Mouse (Mus musculus) heart, adult 9 months (tissue): ENCODE results near the gene AA986860.

Experiments
- DNase-seq, 2 experiments: peaks; one replicate each; pipeline ENCODE4 v3.0.0; 2022; ENCODE audit warnings: low spot score in 2 of 2

AA986860 gene

DNA sequence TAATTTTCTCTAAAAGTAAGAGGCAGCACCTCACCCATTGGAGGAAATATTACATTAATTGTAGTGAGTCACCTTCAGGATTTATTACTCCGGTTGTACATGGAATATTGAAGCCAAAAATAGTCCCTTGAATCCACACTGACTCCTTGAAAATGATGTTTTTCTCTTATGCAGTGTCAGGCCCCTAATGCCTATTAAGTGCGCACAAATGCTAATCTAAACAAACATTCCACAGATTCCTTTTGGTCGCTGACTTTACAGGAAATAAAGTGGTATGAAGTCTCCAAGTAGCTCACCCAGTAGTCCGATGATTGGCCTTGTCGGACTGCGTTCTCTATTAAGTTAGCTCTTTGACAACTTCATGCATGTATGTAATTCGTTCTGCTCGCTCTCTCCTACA is 3.1 kb downstream of the AA986860 start:
- DNase-seq, result no peak

- no peak for DNase-seq
These were observed 5.7 kb downstream of the AA986860 start for GRCm38 (mm10) chr1:130737411-130737881.

DNA sequence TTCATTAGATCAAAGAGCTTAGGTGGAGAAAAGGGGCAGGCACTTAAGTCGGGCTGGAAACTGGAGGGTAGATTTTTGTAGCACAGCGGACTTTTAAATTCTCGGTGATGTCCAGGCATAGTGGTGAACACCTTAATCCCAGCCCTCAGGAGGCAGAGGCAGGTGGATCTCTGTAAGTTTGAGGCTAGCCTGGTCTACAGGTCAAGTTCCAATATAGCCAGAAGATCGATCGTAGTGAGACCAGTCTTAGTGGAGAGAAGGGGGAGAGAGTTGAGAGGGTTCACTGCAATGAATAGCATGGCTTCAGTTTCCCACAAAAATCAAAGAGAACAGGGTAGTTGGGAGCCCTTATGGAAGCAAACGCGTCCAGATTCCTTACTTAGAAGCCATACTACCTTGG is 6.1 kb downstream of the AA986860 start:
- no peak for DNase-seq

GRCm38 (mm10) chr1:130738551-130739106 is 6.9 kb downstream of the AA986860 start:
- DNase-seq, result no peak

- DNase-seq, result no peak
These were observed 7.9 kb downstream of the AA986860 start for GRCm38 (mm10) chr1:130739636-130740035.

- no peak for DNase-seq
These were observed 8.5 kb downstream of the AA986860 start for GRCm38 (mm10) chr1:130740227-130740648.

DNA sequence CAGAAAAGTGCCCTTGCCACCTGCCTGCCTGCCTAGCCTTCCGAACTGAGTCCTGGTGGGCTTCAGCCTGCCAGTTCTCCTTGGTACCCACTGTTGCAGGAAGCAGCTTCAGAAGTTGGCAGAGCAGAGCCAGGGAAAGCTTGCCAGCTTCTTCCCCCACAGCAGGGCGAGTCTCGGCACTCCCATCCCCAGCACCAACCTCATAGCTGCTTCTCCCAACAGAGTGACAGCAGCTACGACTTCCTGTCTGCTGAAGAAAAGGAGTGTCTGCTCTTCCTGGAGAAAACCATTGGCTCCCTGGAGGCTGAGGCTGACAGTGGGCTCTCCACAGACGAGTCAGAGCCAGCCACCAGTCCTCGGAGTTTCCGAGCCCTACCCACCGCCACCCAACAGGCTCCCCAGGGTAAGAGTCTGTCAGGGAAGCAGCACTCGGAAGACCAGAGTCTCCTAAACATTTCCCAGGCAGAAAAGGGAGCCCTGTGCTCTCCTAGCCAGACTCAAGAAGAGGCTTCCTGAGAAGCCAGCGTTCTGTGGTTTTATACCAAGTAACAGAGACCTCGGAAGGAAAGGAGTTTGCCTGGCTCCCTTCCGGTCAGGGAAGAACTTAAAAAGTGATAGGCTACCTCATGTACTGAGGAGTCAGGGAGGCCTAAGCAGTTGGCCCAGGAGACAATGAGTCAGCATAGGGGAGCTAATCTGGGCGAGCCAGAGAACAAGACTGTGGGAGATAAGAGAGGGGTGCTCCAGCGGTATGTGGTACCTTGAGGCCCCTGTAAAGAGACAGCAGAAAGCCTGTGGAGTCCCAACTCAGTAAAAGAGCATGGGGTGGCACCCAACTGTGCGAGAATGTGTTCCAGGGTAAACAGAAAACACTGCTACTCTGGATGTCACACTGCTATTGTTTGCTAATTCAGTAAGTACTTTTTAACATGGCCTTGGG is 9.3 kb downstream of the AA986860 start:
- no peak for DNase-seq

DNA sequence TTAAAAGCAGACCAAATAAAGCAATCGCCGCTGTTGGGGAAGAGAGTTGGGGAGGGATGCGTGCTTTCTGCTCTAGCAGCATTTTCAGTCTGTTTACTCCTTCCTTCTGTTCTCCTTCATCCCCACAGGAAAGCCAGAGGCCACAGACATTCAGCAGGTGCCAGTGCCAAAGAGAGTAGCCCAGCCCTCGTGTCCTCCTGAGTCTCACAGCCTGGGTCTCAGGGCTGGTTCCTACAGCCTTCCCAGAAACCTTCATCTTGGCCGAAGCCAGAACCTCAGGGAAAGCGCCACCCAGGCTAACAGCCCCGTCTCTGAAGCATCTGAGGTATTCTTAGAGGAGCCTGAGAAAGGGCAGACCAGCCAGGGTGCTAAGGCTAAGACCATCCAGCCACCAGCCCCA is 10.4 kb downstream of the AA986860 start:
- DNase-seq, result no peak

DNA sequence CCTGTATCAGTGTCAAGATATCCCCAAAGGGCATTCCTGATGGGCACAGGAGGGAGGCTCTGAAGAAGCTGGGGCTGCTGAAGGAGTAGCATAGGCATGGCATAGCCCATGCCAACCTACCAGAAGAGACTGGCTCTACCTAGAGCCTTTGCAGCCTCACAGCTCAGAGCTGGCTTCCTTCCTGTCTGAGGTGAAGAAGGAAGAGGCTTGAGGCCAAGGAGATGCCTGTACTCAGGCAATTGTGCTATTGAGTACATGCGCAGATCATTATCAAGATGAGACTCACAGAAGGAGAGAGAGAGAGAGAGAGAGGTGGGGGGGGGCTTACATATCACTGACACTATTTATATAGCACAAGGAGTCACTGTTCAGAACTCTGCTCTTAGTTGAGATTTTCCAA is 12.0 kb downstream of the AA986860 start:
- DNase-seq, result no peak

DNA sequence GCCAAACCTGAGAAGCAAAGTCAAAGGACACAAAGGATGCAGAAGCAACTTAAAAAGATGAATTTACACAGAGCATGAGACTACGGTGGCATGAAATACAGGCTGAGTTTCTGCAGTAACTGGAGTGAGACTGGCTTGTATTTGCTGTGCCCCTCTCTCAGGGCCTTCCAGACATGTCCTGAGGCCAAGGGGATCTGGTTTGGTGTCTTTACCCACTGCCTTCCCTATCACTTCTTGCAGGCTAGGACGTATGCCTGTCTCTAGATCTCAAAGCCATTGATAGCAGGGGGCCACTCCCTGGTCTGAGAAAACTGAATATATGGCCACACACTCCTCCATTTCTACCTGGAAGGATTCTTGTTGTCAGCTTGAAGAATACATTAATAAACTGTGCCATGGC is 12.4 kb downstream of the AA986860 start:
- DNase-seq, result no peak

DNA sequence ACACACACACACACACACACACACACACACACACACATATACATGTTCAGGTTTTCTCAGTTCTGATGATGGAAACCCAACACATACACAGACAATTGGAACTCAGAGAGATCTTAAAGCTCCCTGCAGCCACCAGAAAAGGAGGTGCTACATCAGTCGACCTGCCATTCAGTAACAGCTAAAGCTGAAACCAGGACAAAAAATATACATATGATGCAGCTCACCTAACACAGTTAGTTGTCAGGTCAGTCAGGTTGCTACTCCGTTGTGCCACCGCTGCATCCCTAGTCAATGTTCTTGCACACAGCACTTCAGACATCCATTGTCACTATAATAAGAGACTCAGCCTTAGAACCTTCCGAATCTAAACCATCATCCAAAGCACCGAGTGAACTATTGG is 13.2 kb downstream of the AA986860 start:
- no peak for DNase-seq

DNA sequence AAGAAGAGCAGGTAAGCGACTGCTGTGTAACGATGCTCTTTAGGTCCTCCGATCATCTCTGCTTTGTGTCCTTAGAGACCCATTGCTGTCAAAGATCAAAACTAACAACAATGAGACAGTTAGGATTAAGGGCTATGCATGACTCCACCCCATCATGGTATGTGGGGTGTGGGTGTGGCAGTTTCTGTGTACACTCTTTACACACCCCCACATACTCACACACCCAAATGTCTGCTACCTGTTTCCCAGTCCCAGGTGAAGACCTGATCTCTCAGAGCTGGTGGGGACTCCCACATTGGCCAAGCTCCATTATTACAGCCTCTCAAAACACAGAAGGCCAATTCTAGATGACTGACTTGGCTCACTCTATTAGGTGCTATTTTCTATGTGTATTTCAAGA is 13.8 kb downstream of the AA986860 start:
- no peak for DNase-seq

DNA sequence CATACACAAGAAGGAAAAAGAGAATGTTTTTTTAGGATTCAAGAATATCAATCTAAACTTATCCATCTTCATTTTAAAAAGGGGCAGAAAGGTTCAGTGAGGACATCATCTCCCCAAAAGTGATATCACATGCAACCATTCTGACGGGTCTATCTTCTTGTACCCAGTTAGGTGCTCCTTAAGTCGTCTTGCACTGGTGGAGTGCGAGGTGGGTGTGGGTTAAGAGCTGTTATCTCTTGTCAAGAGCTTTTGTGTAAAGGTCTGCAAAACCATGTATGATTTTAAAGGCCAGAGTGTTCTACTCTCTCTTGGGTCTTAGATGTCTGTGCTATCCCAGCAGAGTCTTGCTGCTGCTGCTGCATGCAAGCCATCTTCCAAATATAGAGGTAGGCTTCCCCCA is 15.0 kb downstream of the AA986860 start:
- no peak for DNase-seq

DNA sequence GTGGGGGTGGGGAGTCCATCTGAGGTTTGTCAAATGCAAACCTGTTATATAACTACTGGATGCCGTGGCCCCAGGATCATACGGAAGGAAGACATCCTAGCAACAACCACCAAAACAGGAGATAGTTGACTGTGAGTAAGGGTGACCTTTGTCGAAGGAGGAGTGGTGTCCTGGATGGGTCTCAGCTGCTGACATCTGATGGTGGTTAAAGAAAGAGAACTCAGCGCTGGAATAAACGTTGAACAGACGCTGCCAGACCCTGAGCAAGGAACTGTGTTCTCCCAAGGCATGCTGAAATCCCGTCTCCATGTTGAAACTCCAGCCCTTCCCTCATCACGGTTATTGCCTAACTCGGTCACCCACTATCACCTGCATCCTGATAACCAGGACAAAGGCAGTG is 27.9 kb downstream of the AA986860 start:
- DNase-seq, result no peak

DNA sequence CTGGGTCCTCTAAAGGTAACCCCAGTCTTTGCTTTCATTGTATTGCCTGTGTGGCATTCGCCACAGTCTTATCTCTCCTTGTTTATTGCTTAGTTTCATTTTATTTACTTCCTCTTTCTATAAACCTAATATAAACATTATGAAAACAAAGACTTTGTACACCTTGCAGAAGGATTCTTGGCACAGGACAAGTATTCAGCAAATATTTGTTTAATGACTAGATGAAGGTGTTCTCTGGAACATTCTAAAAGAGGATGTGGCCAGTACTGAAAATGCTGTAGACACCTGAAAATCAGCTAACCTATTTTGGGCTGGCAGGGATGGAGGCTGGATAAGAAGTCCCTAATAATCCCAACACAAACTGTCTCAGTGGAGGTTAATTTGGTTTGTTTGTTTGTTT is 29.8 kb downstream of the AA986860 start:
- DNase-seq, result no peak

GRCm38 (mm10) chr1:130762045-130762760 is 30.4 kb downstream of the AA986860 start:
- no peak for DNase-seq

DNA sequence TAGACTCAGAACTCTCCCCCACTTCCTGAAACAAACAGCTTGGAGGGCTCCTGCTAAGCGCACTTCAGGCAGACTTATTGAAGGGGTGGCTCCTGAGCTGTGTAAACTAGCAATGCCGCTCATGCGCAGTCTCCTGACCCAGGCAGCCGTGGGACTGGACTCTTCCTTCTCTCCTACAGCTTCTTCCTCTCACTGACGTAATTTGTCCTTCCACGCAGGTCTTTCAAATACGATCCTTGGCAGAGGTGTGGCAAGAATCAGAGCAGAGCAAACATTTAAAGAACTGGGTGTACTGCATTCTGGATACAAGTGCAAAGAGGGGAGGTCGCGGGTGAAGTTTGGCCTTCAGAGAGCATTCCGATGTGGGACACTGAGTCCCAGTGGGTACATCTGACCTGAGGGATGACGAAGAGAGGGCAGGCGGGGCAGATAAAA is 32.3 kb downstream of the AA986860 start:
- no peak for DNase-seq

- no peak for DNase-seq
These were observed 35.3 kb downstream of the AA986860 start for GRCm38 (mm10) chr1:130767066-130767465.

DNA sequence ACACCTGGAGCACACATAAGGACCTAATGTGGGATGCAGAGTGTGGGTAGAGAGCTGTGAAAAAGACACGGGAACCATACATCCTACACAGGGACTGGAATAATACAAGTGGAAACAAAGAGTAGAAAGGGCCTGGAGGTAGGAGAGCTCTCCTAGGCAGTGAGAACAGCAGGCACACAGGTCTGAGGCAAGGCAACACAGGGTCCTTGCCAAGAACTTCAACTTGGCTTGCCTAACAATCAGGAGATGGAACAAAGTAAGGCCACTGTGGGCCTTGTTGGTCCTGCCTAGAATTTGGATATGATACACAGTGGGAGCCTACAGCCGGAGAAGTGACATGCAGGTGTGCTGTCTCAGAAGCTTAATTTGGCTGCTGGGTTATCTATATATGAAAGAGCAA is 38.1 kb downstream of the AA986860 start:
- DNase-seq, result no peak

GRCm38 (mm10) chr1:130770487-130770886 is 38.7 kb downstream of the AA986860 start:
- no peak for DNase-seq

- no peak for DNase-seq
These were observed 39.3 kb downstream of the AA986860 start for GRCm38 (mm10) chr1:130770981-130771494.

GRCm38 (mm10) chr1:130775234-130775633 is 43.5 kb downstream of the AA986860 start:
- DNase-seq, result no peak
